Mouse (Mus musculus): Measurements from ENCODE around the gene Atp5s. TPM values are rescaled to one million over a fixed set of nuclear protein-coding genes. Genes with fewer than 3 reads are reported as not detected.

Atp5s gene
- total and polyA plus RNA-seq, 3 experiments: 8.4 to 15.8 (median 11.4) TPM

DNA sequence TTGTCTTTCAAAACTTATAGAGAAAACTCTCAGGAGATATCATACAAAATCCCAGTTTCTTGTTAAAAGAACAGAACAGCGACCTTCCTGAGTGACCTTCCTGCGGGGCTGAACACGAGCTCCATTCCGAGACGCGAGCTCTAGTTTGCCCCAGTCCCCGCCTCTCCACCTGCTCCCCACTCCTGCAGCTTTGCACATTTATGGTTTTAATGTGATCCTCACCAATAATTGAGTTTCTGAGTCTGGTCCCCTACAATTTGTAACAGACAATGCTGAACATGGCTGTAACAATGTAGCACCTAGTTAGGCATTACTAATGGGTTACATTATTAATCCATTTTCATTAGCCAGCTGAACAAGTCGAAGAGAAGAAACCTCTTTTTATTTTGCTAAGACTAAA is 56.7 kb downstream of the Atp5s start:
- TF ChIP-seq RCOR1 (conservative IDR thresholded peaks at IDR 0.05; ENCODE audit: low read depth, low read length): no peak
- TF ChIP-seq EP300 (IDR thresholded peaks at IDR 0.05; ENCODE audit: low read length): no peak
- TF ChIP-seq ZKSCAN1 (IDR thresholded peaks at IDR 0.05; ENCODE audit: borderline replicate concordance, low read depth, low read length): no peak
- no peak for TF ChIP-seq JUN (IDR thresholded peaks at IDR 0.05; ENCODE audit: insufficient read depth, low read depth, low read length)
- no peak for TF ChIP-seq CHD2 (IDR thresholded peaks at IDR 0.05; ENCODE audit: low read length)
- TF ChIP-seq NELFE (IDR thresholded peaks at IDR 0.05; ENCODE audit: low read depth, low read length): no peak
- no peak for TF ChIP-seq PAX5 (IDR thresholded peaks at IDR 0.05; ENCODE audit: low read length)
- no peak for TF ChIP-seq ZNF384 (IDR thresholded peaks at IDR 0.05; ENCODE audit: low read depth, low read length)
- no peak for TF ChIP-seq MXI1 (IDR thresholded peaks at IDR 0.05; ENCODE audit: low read depth, low read length)
- TF ChIP-seq TCF12 (IDR thresholded peaks at IDR 0.05; ENCODE audit: low read depth, low read length): no peak
- TF ChIP-seq ZC3H11A (IDR thresholded peaks at IDR 0.05; ENCODE audit: low read depth, low read length): no peak
- no peak overlapping the region for H3K27ac ChIP-seq (ENCODE audit: insufficient read depth, low read depth)
- no peak overlapping the region for H3K4me3 ChIP-seq (replicated peaks in 1 of 3; ENCODE audit: low read depth in 2 of 3, low read length in 2 of 3, poor library complexity in 1 of 3)

GRCm38 (mm10) chr12:69781935-69782650 is 57.3 kb downstream of the Atp5s start:
- Histone ChIP-seq H3K4me1 (ENCODE audit: control insufficient read depth in 1 of 2, insufficient read depth in 2 of 2) (peaks cover 0 to 2% of the 10 kb centered on the region in 2 experiments; a peak in 1 of 4 replicates), H3K27ac (ENCODE audit: insufficient read depth, low read depth) (no peak overlapping the region), H3K36me3 (replicated peaks in 1 of 2; ENCODE audit: control insufficient read depth in 1 of 2, insufficient read depth in 1 of 2, low read length in 1 of 2) (no peaks in the 10 kb centered on the region), H3K9ac (ENCODE audit: insufficient read depth, low read depth) (no peak overlapping the region), H3K79me2 (replicated peaks; ENCODE audit: control insufficient read depth, extremely low read depth, insufficient read depth, poor library complexity, severe bottlenecking) (no peaks in the 10 kb centered on the region), H3K27me3 (replicated peaks) (peaks cover 7% of the 10 kb centered on the region), H3K4me2 (ENCODE audit: insufficient read depth, low read depth, poor library complexity, severe bottlenecking) (no peak overlapping the region), H3K9me3 (replicated peaks; ENCODE audit: low read length) (no peaks in the 10 kb centered on the region), H3K4me3 (replicated peaks in 1 of 3; ENCODE audit: low read depth in 2 of 3, low read length in 2 of 3, poor library complexity in 1 of 3) (no peak overlapping the region)
- TF ChIP-seq MEF2A (IDR thresholded peaks at IDR 0.05; ENCODE audit: borderline replicate concordance, low read depth, low read length): no peak
- no peak for TF ChIP-seq CHD2 (IDR thresholded peaks at IDR 0.05; ENCODE audit: low read length)
- no peak for TF ChIP-seq MXI1 (IDR thresholded peaks at IDR 0.05; ENCODE audit: low read depth, low read length)
- TF ChIP-seq JUN (IDR thresholded peaks at IDR 0.05; ENCODE audit: insufficient read depth, low read depth, low read length): no peak
- no peak for TF ChIP-seq RAD21 (IDR thresholded peaks at IDR 0.05; ENCODE audit: low read depth, low read length)
- TF ChIP-seq GABPA (IDR thresholded peaks at IDR 0.05; ENCODE audit: insufficient replicate concordance, low read depth, low read length): no peak
- TF ChIP-seq E2F4 (IDR thresholded peaks at IDR 0.05; ENCODE audit: insufficient replicate concordance, low read depth, low read length): no peak
- TF ChIP-seq PAX5 (IDR thresholded peaks at IDR 0.05; ENCODE audit: low read length): no peak
- TF ChIP-seq JUND (conservative IDR thresholded peaks at IDR 0.05; ENCODE audit: low read depth, low read length): no peak
- no peak for TF ChIP-seq SIN3A (IDR thresholded peaks at IDR 0.05; ENCODE audit: low read length)
- TF ChIP-seq BHLHE40 (IDR thresholded peaks at IDR 0.05; ENCODE audit: low read depth, low read length): no peak
- no peak for TF ChIP-seq ETS1 (conservative IDR thresholded peaks at IDR 0.05; ENCODE audit: low read depth, low read length)
- no peak for TF ChIP-seq UBTF (IDR thresholded peaks at IDR 0.05; ENCODE audit: low read depth, low read length)
- no peak for TF ChIP-seq SMC3 (IDR thresholded peaks at IDR 0.05; ENCODE audit: low read depth, low read length)
- no peak for TF ChIP-seq NELFE (IDR thresholded peaks at IDR 0.05; ENCODE audit: low read depth, low read length)
- TF ChIP-seq POLR2A (IDR thresholded peaks at IDR 0.05; ENCODE audit: low read depth, low read length): no peak
- no peak for TF ChIP-seq MAZ (IDR thresholded peaks at IDR 0.05; ENCODE audit: low read depth, low read length)
- TF ChIP-seq ZNF384 (IDR thresholded peaks at IDR 0.05; ENCODE audit: low read depth, low read length): no peak
- TF ChIP-seq USF2 (conservative IDR thresholded peaks at IDR 0.05; ENCODE audit: low read depth, low read length): no peak
- no peak for TF ChIP-seq MYC (IDR thresholded peaks at IDR 0.05; ENCODE audit: low read depth, low read length)
- dilution Hi-C loops (cut with MboI; ENCODE audit: extremely low pct_ligation_motif_present, extremely low pct_unique_long_range_greater_than_20kb, low sequenced_read_pairs) (no loop called here), in situ Hi-C loops (cut with MboI; ENCODE audit: low pct_ligation_motif_present, low pct_unique_long_range_greater_than_20kb, low sequenced_read_pairs) (no loop called here)
- DNase-seq (ENCODE audit: extremely low read depth): no peak

More for the DNA sequence above, 56.7 kb downstream of the Atp5s start:
- no peak overlapping the region for H3K9ac ChIP-seq (ENCODE audit: insufficient read depth, low read depth)
- peaks cover 1% of the 10 kb centered on the region for H3K27me3 ChIP-seq (replicated peaks)
- no peaks in the 10 kb centered on the region for H3K36me3 ChIP-seq (replicated peaks in 1 of 2; ENCODE audit: control insufficient read depth in 1 of 2, insufficient read depth in 1 of 2, low read length in 1 of 2)
- in situ Hi-C loops (cut with MboI; ENCODE audit: low pct_ligation_motif_present, low pct_unique_long_range_greater_than_20kb, low sequenced_read_pairs) (no loop called here), dilution Hi-C loops (cut with MboI; ENCODE audit: extremely low pct_ligation_motif_present, extremely low pct_unique_long_range_greater_than_20kb, low sequenced_read_pairs) (no loop called here)
- peaks cover 0 to 2% of the 10 kb centered on the region in 2 experiments; a peak in 1 of 4 replicates for H3K4me1 ChIP-seq (ENCODE audit: control insufficient read depth in 1 of 2, insufficient read depth in 2 of 2)
- no peak overlapping the region for H3K4me2 ChIP-seq (ENCODE audit: insufficient read depth, low read depth, poor library complexity, severe bottlenecking)
- no peaks in the 10 kb centered on the region for H3K79me2 ChIP-seq (replicated peaks; ENCODE audit: control insufficient read depth, extremely low read depth, insufficient read depth, poor library complexity, severe bottlenecking)
- H3K9me3 ChIP-seq (replicated peaks; ENCODE audit: low read length): no peaks in the 10 kb centered on the region
- no peak for DNase-seq (ENCODE audit: extremely low read depth)
